Mouse (Mus musculus) heart, embryonic 11.5 days (tissue): ENCODE data around the gene Eef2k. TPM values are rescaled to one million over a fixed set of nuclear protein-coding genes. Genes with fewer than 3 reads are reported as not detected.

Experiments used
- ATAC-seq: fragments of 200-750 bp; cut with Nextera tagmentation; replicated peaks from 2 replicates; pipeline ENCODE4 v1.8.0; 2017; ENCODE audit warnings: moderate library complexity; ENCODE audit not compliant: insufficient number of reproducible peaks, low FRiP score, low TSS enrichment
- H3K27ac ChIP-seq: fragments of 300-500 bp; sonication (generic); 2 replicates; pipeline ENCODE4 v1.5.1; 2014; ENCODE audit warnings: mild to moderate bottlenecking, low read depth, low read length
- H3K27me3 ChIP-seq: fragments of 300-500 bp; sonication (generic); 2 replicates; pipeline ENCODE4 v1.6.1; 2014; ENCODE audit warnings: mild to moderate bottlenecking, low read length, mixed read lengths; ENCODE audit not compliant: control insufficient read depth, insufficient read depth
- H3K36me3 ChIP-seq: fragments of 300-500 bp; sonication (generic); 2 replicates; pipeline ENCODE4 v1.6.1; 2014; ENCODE audit warnings: mild to moderate bottlenecking, low read length, moderate library complexity, mixed read lengths; ENCODE audit not compliant: control insufficient read depth, insufficient read depth
- H3K4me1 ChIP-seq: fragments of 300-500 bp; sonication (generic); 2 replicates; pipeline ENCODE4 v1.6.1; 2014; ENCODE audit warnings: low read length; ENCODE audit not compliant: control insufficient read depth, insufficient read depth
- H3K4me2 ChIP-seq: fragments of 300-500 bp; sonication (generic); 2 replicates; pipeline ENCODE4 v1.6.1; 2014; ENCODE audit warnings: mild to moderate bottlenecking, moderate library complexity
- H3K4me3 ChIP-seq: fragments of 300-500 bp; sonication (generic); 2 replicates; pipeline ENCODE4 v1.5.1; 2014; ENCODE audit warnings: low read depth, low read length
- H3K9ac ChIP-seq: fragments of 300-500 bp; sonication (generic); 2 replicates; pipeline ENCODE4 v1.6.1; 2014; ENCODE audit warnings: mild to moderate bottlenecking, low read depth, low read length, moderate library complexity
- H3K9me3 ChIP-seq: fragments of 300-500 bp; sonication (generic); replicated peaks from 2 replicates; pipeline ENCODE4 v1.6.1; 2016; ENCODE audit warnings: low read length; ENCODE audit not compliant: control insufficient read depth
- WGBS: fragments of 180-500 bp; shearing (Covaris S2); extraction: QIAGEN DNeasy Blood & Tissue Kit; methylation state at CpG from one replicate; pipeline ENCODE4 v1.1.7; 2014; ENCODE audit not compliant: insufficient replicate concordance; 5-methylcytosine and 5-hydroxymethylcytosine counted together
- polyA plus RNA-seq: library from polyadenylated mRNA; unstranded; fragments of >200 nt; fragmentation: Nextera tagmentation; extraction: Ambion mirVana; gene quantifications from 2 replicates; pipeline ENCODE4 v1.2.1, GENCODE M21; 2014

Eef2k gene
- polyA plus RNA-seq, result 5.0 and 7.9 TPM in 2 replicates

DNA sequence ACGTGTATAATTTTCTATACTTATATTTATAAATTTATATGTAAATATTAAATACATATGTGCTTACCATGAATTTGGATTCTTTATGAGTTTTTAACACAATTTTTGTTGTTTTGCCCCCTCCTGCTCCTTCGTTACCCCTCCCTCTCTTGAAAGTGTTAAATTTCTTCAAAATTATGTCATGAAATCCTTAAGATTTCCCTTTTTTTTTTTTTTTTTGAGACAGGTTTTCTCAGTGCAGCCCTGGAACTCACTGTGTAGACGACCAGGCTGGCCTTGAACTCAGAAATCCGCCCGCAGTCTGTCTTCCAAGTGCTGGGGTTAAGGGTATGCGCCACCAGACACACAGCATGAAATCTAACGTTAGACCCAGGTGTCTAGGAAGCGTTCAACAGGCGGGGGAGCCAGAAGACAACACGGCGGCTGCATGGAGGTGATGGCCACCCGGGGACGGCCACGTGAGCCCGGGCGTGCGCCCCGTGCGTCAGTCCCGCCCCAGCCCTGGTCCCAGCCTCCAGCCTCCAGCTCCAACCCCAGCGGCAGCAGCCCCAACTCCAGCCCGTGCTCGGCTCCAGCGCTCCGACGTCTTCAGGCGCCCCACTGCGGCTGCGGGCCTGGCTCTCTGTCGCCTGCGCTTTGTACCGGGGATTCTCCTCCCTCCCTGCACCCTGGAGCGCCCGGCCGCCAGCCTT is at the start of gene Eef2k:
Gene Eef2k, plus strand, starts transcription at position 487 of the 692 bp plus-strand sequence.
- ATAC-seq, result peak; percentile 95
- WGBS, result 4% methylated on average over 35 of the region's 35 CpGs
- H3K27ac ChIP-seq, result peak within 1 kb of the TSS; percentile 85
- H3K9ac ChIP-seq, result peak within 1 kb of the TSS; percentile 85
- peaks cover 12% of the 10 kb centered on the region for H3K4me1 ChIP-seq
- peaks cover 7% of the 10 kb centered on the region for H3K27me3 ChIP-seq
- H3K4me3 ChIP-seq, result peak within 1 kb of the TSS; percentile 74
- H3K36me3 ChIP-seq, result no peaks in the 10 kb centered on the region
- H3K4me2 ChIP-seq, result peak within 1 kb of the TSS; percentile 84
- no peaks in the 10 kb centered on the region for H3K9me3 ChIP-seq

DNA sequence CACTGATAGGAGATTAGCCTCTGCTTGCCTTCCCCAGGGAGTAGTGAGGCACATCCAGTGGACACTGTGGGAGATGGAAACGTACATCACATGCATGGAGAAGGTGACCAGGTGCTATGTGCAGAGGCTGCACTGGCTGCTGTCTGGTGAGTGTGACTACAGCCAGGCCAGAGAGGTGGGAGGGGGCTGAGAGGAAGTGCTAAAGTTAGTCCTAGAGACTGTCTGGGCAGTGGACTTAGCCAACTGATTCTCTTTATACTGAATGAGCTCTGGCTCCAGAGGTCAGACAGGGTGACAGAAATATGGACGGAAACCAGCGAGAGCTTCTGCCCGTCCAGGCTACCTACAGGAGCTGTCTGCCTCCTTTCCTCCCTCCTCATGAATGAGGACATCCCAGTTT is 47.1 kb upstream of the Eef2k start:
- H3K4me1 ChIP-seq, result no peaks in the 10 kb centered on the region
- 62% methylated on average over 4 of the region's 4 CpGs for WGBS
- no peak for ATAC-seq
- no peaks in the 10 kb centered on the region for H3K9me3 ChIP-seq
- H3K36me3 ChIP-seq, result no peaks in the 10 kb centered on the region
- no peak overlapping the region for H3K4me2 ChIP-seq
- no peak overlapping the region for H3K4me3 ChIP-seq
- H3K27ac ChIP-seq, result no peak overlapping the region
- H3K9ac ChIP-seq, result no peak overlapping the region
- no peaks in the 10 kb centered on the region for H3K27me3 ChIP-seq

DNA sequence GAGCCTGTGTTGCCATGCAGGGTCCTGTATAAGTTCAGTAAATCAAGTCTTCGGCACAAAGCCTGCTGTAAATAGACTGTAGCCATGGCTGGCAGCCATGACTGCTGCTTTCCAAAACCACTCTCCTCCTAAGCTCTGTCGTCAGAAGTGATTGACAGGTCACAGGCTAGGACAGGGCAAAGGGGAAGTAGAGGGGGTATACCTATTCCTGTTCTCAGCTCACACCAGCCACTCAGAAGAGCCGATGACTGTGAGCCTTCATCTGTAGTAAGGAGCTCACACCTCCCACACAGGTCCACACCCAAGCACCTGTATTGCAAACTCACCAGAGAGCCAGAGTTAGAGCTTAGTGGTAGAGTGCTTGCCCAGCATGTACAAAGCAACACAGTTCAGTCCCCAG is 46.3 kb upstream of the Eef2k start:
- Histone ChIP-seq H3K4me3 (no peak overlapping the region), H3K36me3 (no peaks in the 10 kb centered on the region), H3K27ac (no peak overlapping the region), H3K27me3 (no peaks in the 10 kb centered on the region), H3K9ac (no peak overlapping the region), H3K4me2 (no peak overlapping the region), H3K9me3 (no peaks in the 10 kb centered on the region), H3K4me1 (no peaks in the 10 kb centered on the region)
- 52% methylated on average over 3 of the region's 3 CpGs for WGBS
- 0 out of 2 replicates have a peak, but pooled peaks have one; percentile 18 for ATAC-seq

DNA sequence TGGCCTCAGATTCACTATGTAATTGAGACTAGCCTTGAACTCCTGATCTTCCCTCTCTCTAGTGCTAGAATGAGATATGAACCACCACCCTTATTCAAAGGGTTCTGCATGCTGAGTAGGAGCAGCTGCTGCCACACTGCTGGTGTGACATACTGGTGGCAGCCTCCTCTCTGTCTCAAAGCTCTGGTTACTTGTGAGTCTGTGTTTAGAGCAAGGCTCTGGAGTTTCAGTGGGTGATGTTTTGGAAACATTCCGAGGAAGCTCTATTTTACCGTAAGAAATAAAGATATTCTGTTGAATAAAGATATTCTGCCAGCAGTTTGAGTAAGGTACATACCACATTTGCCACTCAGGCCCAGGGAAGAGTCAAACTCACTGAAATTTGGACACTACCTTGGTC is 39.4 kb upstream of the Eef2k start:
- WGBS, result 77% methylated on average over 2 of the region's 2 CpGs
- H3K4me1 ChIP-seq, result no peaks in the 10 kb centered on the region

DNA sequence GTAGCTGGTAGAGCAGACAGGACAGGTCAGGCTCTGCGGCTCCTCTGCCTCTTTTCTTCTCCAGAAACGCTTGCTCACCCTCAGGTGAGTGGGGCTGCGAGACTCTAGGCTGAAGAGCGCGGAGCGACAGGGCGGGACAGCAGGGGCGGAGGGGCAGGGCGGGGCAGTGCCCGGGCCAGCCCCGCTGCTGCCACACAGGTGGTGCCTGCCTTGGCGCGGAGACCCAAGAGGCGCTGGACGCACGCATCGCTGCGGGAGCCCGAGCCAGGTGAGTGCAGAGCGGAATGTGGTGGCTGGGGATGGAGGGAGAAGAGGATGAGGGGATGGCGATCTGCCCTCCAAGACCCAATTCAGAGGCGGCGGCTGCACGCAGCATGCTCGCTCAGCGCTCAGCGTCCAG is 32.9 kb upstream of the Eef2k start:
- Histone ChIP-seq H3K4me2 (peak overlapping the region; percentile 63), H3K4me3 (peak overlapping the region; percentile 34; the same call in 1 of the 2 replicates), H3K9ac (0 out of 2 replicates have a peak overlapping the region, but pooled peaks have one; percentile 22), H3K9me3 (no peaks in the 10 kb centered on the region), H3K36me3 (no peaks in the 10 kb centered on the region), H3K27ac (no peak overlapping the region), H3K4me1 (0 out of 2 replicates have a peak, but pooled peaks cover 4% of the 10 kb centered on the region), H3K27me3 (peaks cover 12% of the 10 kb centered on the region)
- 6% methylated on average over 26 of the region's 27 CpGs for WGBS
- no peak for ATAC-seq

More for the DNA sequence above, 39.4 kb upstream of the Eef2k start:
- Histone ChIP-seq H3K4me2 (no peak overlapping the region), H3K4me3 (no peak overlapping the region), H3K9ac (no peak overlapping the region), H3K9me3 (no peaks in the 10 kb centered on the region), H3K36me3 (no peaks in the 10 kb centered on the region), H3K27ac (no peak overlapping the region), H3K27me3 (no peaks in the 10 kb centered on the region)
- ATAC-seq, result no peak

DNA sequence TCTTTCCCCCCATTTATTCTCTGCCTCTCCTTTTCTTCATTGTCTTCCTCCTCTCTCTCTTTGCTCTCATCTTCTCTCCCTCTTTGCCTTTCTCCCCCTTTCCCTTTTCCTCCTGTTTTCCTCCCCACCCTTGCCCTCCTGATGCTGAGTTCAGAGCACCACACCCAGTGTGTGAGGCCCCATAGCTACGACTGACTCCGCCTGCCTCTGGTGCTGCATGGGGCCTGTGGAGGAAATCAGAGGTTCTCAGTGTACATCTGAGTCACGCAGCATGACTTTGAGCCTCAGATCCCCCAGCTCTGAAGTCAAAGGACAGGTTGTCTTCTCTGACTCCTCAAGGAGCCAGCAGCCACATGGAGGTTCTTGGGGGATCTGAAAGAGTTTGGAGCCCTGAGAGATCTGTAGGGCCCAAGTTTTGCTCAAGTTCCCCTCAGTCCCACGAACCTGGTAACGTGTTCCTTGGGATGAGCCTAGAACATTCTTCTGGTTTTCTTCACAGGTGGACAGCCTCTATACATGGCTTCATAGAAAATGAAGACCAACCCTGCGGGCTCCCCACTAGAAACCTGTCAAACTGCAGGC is 30.7 kb upstream of the Eef2k start, which contains the start of gene Gm5737:
Gene Gm5737, plus strand, starts transcription at position 532 of the 582 bp plus-strand sequence.
- H3K27me3 ChIP-seq, result peaks cover 12% of the 10 kb centered on the region
- H3K4me3 ChIP-seq, result no peak within 1 kb of the TSS
- H3K27ac ChIP-seq, result no peak within 1 kb of the TSS
- H3K4me1 ChIP-seq, result 0 out of 2 replicates have a peak, but pooled peaks cover 4% of the 10 kb centered on the region
- WGBS, result 71% methylated on average over 6 of the region's 6 CpGs
- no peak within 1 kb of the TSS for H3K4me2 ChIP-seq
- H3K9me3 ChIP-seq, result no peaks in the 10 kb centered on the region
- no peak within 1 kb of the TSS for H3K9ac ChIP-seq
- no peak for ATAC-seq
- H3K36me3 ChIP-seq, result no peaks in the 10 kb centered on the region

DNA sequence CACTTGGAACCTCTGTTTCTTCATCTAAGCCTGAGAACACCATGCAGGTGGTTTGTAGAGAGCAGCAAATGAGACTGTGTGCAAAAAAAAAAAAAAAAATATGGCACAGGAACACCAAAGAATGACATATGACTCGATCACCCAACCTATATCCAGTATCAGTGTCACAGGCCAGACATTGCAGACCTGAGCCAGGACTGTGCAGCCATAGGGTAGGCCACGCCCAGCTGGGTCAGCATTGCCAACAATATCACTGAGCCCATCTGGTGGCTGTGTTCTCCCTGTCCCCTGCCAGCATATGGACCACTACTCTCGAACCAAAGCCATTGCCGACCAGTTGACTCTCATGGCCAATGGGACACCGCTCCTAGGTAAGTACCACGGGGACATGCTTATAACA is 25.1 kb upstream of the Eef2k start:
- no peak overlapping the region for H3K4me3 ChIP-seq
- H3K27ac ChIP-seq, result no peak overlapping the region
- ATAC-seq, result no peak
- no peaks in the 10 kb centered on the region for H3K27me3 ChIP-seq
- no peaks in the 10 kb centered on the region for H3K9me3 ChIP-seq
- no peaks in the 10 kb centered on the region for H3K36me3 ChIP-seq
- 84% methylated on average over 6 of the region's 6 CpGs for WGBS
- no peaks in the 10 kb centered on the region for H3K4me1 ChIP-seq
- H3K9ac ChIP-seq, result no peak overlapping the region
- H3K4me2 ChIP-seq, result no peak overlapping the region

DNA sequence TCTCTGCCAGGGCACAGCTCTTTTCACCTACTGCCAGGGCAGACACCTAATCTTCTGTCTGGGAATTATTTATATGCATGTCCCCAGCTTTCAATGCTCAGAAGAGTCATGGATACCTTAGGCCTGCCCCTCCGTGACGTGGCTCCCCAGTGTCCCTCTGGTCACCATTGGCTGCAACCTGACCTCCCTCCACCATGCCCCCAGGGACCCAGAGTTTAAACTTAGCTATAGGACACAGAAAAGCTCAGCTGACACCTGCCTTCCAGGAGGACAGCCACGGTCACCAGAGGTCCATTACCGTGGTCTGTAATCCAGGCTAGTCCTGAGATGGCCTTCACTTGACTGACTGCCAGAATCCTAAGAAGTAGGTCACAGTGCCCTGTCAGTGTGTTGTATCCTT is 23.2 kb upstream of the Eef2k start:
- Histone ChIP-seq H3K27ac (no peak overlapping the region), H3K27me3 (no peaks in the 10 kb centered on the region), H3K4me3 (no peak overlapping the region), H3K9ac (no peak overlapping the region), H3K4me1 (no peaks in the 10 kb centered on the region), H3K9me3 (no peaks in the 10 kb centered on the region), H3K36me3 (no peaks in the 10 kb centered on the region), H3K4me2 (no peak overlapping the region)
- WGBS, result 76% methylated on average over 4 of the region's 4 CpGs
- ATAC-seq, result no peak
